Mouse (Mus musculus) fat pad, adult 2 months (tissue): ENCODE data around the gene Htra1.

Experiments
- DNase-seq: peaks from one replicate; pipeline ENCODE4 v3.0.0-alpha.2; 2011; ENCODE audit warnings: low read depth, low spot score; ENCODE audit errors: extremely low read depth

Htra1 gene

GRCm38 (mm10) chr7:130935793-130936471 is at the start of gene Htra1:
Gene Htra1 (plus strand): TSS chr7:130936111.
- DNase-seq: no peak

- no peak for DNase-seq
These were observed 49.7 kb upstream of the Htra1 start for GRCm38 (mm10) chr7:130886246-130886645.

- no peak for DNase-seq
These were observed 48.0 kb upstream of the Htra1 start for GRCm38 (mm10) chr7:130887946-130888345.

GRCm38 (mm10) chr7:130890871-130891270 is 45.0 kb upstream of the Htra1 start:
- peak; percentile 47 for DNase-seq

- DNase-seq: peak; percentile 31
These were observed 42.9 kb upstream of the Htra1 start for GRCm38 (mm10) chr7:130892973-130893372.

- DNase-seq: no peak
These were observed 40.8 kb upstream of the Htra1 start for GRCm38 (mm10) chr7:130894931-130895617.

- no peak for DNase-seq
These were observed 40.3 kb upstream of the Htra1 start for GRCm38 (mm10) chr7:130895618-130895945.

GRCm38 (mm10) chr7:130896064-130896463 is 39.8 kb upstream of the Htra1 start:
- no peak for DNase-seq

GRCm38 (mm10) chr7:130897201-130897600 is 38.7 kb upstream of the Htra1 start:
- DNase-seq: no peak

- no peak for DNase-seq
These were observed 37.5 kb upstream of the Htra1 start for GRCm38 (mm10) chr7:130898373-130898772.

GRCm38 (mm10) chr7:130900233-130900848 is 35.6 kb upstream of the Htra1 start:
- no peak for DNase-seq

GRCm38 (mm10) chr7:130902929-130903328 is 33.0 kb upstream of the Htra1 start:
- no peak for DNase-seq

- no peak for DNase-seq
These were observed 32.3 kb upstream of the Htra1 start for GRCm38 (mm10) chr7:130903505-130904074.

GRCm38 (mm10) chr7:130904571-130905365 is 31.1 kb upstream of the Htra1 start:
- DNase-seq: no peak

GRCm38 (mm10) chr7:130910841-130911240 is 25.1 kb upstream of the Htra1 start:
- peak; percentile 23 for DNase-seq

GRCm38 (mm10) chr7:130914693-130915363 is 21.1 kb upstream of the Htra1 start:
- no peak for DNase-seq

- no peak for DNase-seq
These were observed 17.7 kb upstream of the Htra1 start for GRCm38 (mm10) chr7:130918260-130918659.

- no peak for DNase-seq
These were observed 12.8 kb upstream of the Htra1 start for GRCm38 (mm10) chr7:130922981-130923731.

- DNase-seq: no peak
These were observed 5.5 kb upstream of the Htra1 start for GRCm38 (mm10) chr7:130930401-130930800.

- no peak for DNase-seq
These were observed 3.0 kb upstream of the Htra1 start for GRCm38 (mm10) chr7:130932921-130933320.
